Mouse (Mus musculus) left cerebral cortex, postnatal 36 days (tissue): ENCODE measurements around the gene Cd36. TPM values are rescaled to one million over a fixed set of nuclear protein-coding genes. Genes with fewer than 3 reads are reported as not detected.

ENCODE experiments used
- DNase-seq, 2 experiments: peaks; one replicate each; pipeline ENCODE4 v3.0.0; 2021 to 2022; ENCODE audit warnings: low spot score in 2 of 2, mixed read lengths in 1 of 2
- intact Hi-C: fragments of 180-260 bp; cut with DNase I; formaldehyde crosslinking; loops from one replicate; pipeline ENCODE4 v1.15.1; 2025
- total RNA-seq, 2 experiments: library from RNA; stranded (reverse); gene quantifications; 2 replicates each; pipeline ENCODE4 v1.2.3; 2021

The Cd36 gene
- total RNA-seq, 2 experiments from 2014 or later, result 1.3 to 2.1 TPM

- DNase-seq, result no peak
Observed at GRCm38 (mm10) chr5:17865432-17865831, 23.2 kb downstream of the Cd36 start.

GRCm38 (mm10) chr5:17863085-17863484 lies 25.5 kb downstream of the Cd36 start:
- no peak for DNase-seq
- intact Hi-C loops, result no loop called here

More at GRCm38 (mm10) chr5:17865432-17865831, 23.2 kb downstream of the Cd36 start:
- intact Hi-C loops, result no loop called here

- intact Hi-C loops, result no loop called here
- no peak for DNase-seq
Observed at GRCm38 (mm10) chr5:17858399-17858798, 30.2 kb downstream of the Cd36 start.

- DNase-seq, result no peak
- intact Hi-C loops, result no loop called here
Observed at GRCm38 (mm10) chr5:17857871-17858270, 30.7 kb downstream of the Cd36 start.

- DNase-seq, result no peak
- intact Hi-C loops, result no loop called here
Observed at GRCm38 (mm10) chr5:17857262-17857661, 31.3 kb downstream of the Cd36 start.

- DNase-seq, result no peak
- intact Hi-C loops, result no loop called here
Observed at GRCm38 (mm10) chr5:17854127-17854923, 34.3 kb downstream of the Cd36 start.

- intact Hi-C loops, result no loop called here
- DNase-seq, result no peak
Observed at GRCm38 (mm10) chr5:17850582-17850981, 38.0 kb downstream of the Cd36 start.

GRCm38 (mm10) chr5:17849582-17849981 lies 39.0 kb downstream of the Cd36 start:
- intact Hi-C loops, result no loop called here

GRCm38 (mm10) chr5:17848733-17849132 lies 39.9 kb downstream of the Cd36 start:
- DNase-seq, result no peak
- intact Hi-C loops, result no loop called here

More at GRCm38 (mm10) chr5:17849582-17849981, 39.0 kb downstream of the Cd36 start:
- DNase-seq, result no peak

GRCm38 (mm10) chr5:17848267-17848666 lies 40.3 kb downstream of the Cd36 start:
- DNase-seq, result no peak
- intact Hi-C loops, result no loop called here

GRCm38 (mm10) chr5:17843921-17844320 lies 44.7 kb downstream of the Cd36 start:
- DNase-seq, result no peak
- intact Hi-C loops, result no loop called here

- DNase-seq, result no peak
- intact Hi-C loops, result no loop called here
Observed at GRCm38 (mm10) chr5:17843316-17843715, 45.3 kb downstream of the Cd36 start.

- intact Hi-C loops, result no loop called here
- no peak for DNase-seq
Observed at GRCm38 (mm10) chr5:17842111-17842729, 46.4 kb downstream of the Cd36 start.

- no peak for DNase-seq
- intact Hi-C loops, result no loop called here
Observed at GRCm38 (mm10) chr5:17839549-17839948, 49.1 kb downstream of the Cd36 start.

GRCm38 (mm10) chr5:17836408-17836807 lies 52.2 kb downstream of the Cd36 start:
- intact Hi-C loops, result no loop called here
- no peak for DNase-seq

GRCm38 (mm10) chr5:17835302-17836097 lies 53.1 kb downstream of the Cd36 start:
- intact Hi-C loops, result no loop called here
- no peak for DNase-seq

- intact Hi-C loops, result no loop called here
Observed at GRCm38 (mm10) chr5:17833797-17834196, 54.8 kb downstream of the Cd36 start.

GRCm38 (mm10) chr5:17830536-17830935 lies 58.1 kb downstream of the Cd36 start:
- no peak for DNase-seq
- intact Hi-C loops, result no loop called here

More at GRCm38 (mm10) chr5:17833797-17834196, 54.8 kb downstream of the Cd36 start:
- no peak for DNase-seq

- no peak for DNase-seq
- intact Hi-C loops, result no loop called here
Observed at GRCm38 (mm10) chr5:17828713-17829544, 59.7 kb downstream of the Cd36 start.
